8 mouse cellular contexts compared by ENCODE assay signal in genomic region chr19:57609361-57610057, GRCm38 (mm10). TPM values are rescaled to one million over a fixed set of nuclear protein-coding genes. Genes with fewer than 3 reads are reported as not detected.
DNase-seq lines count a peak whose midpoint lies in the region; ATAC-seq and TF ChIP-seq lines count a peak whose summit lies in the region.

No protein-coding gene starts in this region.

- H3K36me3 ChIP-seq in heart, postnatal 0 days (replicated peaks; ENCODE audit: control insufficient read depth, insufficient read depth, low read length), result no peaks in the 10 kb centered on the region
- no peaks in the 10 kb centered on the region for H3K36me3 ChIP-seq in megakaryocyte, embryonic 14.5 days (replicated peaks; ENCODE audit: low read length)

- H3K4me2 ChIP-seq in heart, postnatal 0 days (ENCODE audit: low read depth, low read length), result peak overlapping the region; percentile 99

- no peak for ATAC-seq in heart, postnatal 0 days (ENCODE audit: insufficient read depth, low read depth)
- ATAC-seq in cerebellum, adult (ENCODE audit: insufficient number of reproducible peaks, low FRiP score, low TSS enrichment), result no peak

- H3K4me1 ChIP-seq in embryonic fibroblast, embryonic 13.5 days (ENCODE audit: control insufficient read depth, insufficient read depth, low read length), result peaks cover 9% of the 10 kb centered on the region
- H3K4me1 ChIP-seq in heart, postnatal 0 days (ENCODE audit: control insufficient read depth, insufficient read depth), result no peaks in the 10 kb centered on the region; the same call in 1 of the 2 replicates
- H3K4me1 ChIP-seq in megakaryocyte, embryonic 14.5 days, result peaks cover 25% of the 10 kb centered on the region

- DNase-seq in urinary bladder, postnatal 14 days (ENCODE audit: low spot score), result peak; percentile 44
- no peak for DNase-seq in urinary bladder, postnatal 4 days (ENCODE audit: low spot score in 2 of 2)
- peak; percentile 31 for DNase-seq in heart, postnatal 0 days (ENCODE audit: low spot score)
- DNase-seq in kidney, postnatal 14 days, result peak; percentile 49
- DNase-seq in thymus, postnatal 14 days, result peak; percentile 37

- peak; percentile 34; the same call in 1 of the 2 replicates for TF ChIP-seq POLR2A in embryonic fibroblast, embryonic 13.5 days (IDR thresholded peaks at IDR 0.05; ENCODE audit: low read depth, low read length)

- H3K27ac ChIP-seq in embryonic fibroblast, embryonic 13.5 days (ENCODE audit: insufficient read depth, low read length), result peak overlapping the region; percentile 81
- peak overlapping the region; percentile 92 for H3K27ac ChIP-seq in heart, postnatal 0 days (ENCODE audit: low read depth)

- no peaks in the 10 kb centered on the region for H3K27me3 ChIP-seq in heart, postnatal 0 days (ENCODE audit: control insufficient read depth, insufficient read depth, low read length)
- H3K27me3 ChIP-seq in megakaryocyte, embryonic 14.5 days (replicated peaks), result peaks cover 56% of the 10 kb centered on the region

- no peak for TF ChIP-seq EP300 in heart, postnatal 0 days (IDR thresholded peaks at IDR 0.05; ENCODE audit: low read depth)

- TF ChIP-seq CTCF in embryonic fibroblast, embryonic 13.5 days (IDR thresholded peaks at IDR 0.05; ENCODE audit: borderline replicate concordance, insufficient read depth, low read length), result no peak
- no peak for TF ChIP-seq CTCF in heart, postnatal 0 days (IDR thresholded peaks at IDR 0.05; ENCODE audit: low read depth)

- H3K9me3 ChIP-seq in heart, postnatal 0 days (replicated peaks; ENCODE audit: control insufficient read depth, low read length), result no peaks in the 10 kb centered on the region
- H3K9me3 ChIP-seq in megakaryocyte, embryonic 14.5 days, result no peaks in the 10 kb centered on the region

- 15% methylated on average over 12 of the region's 12 CpGs for WGBS in heart, postnatal 0 days

- H3K4me3 ChIP-seq in embryonic fibroblast, embryonic 13.5 days (ENCODE audit: insufficient read depth, low read length), result peak overlapping the region; percentile 70
- H3K4me3 ChIP-seq in heart, postnatal 0 days (ENCODE audit: low read depth, low read length), result peak overlapping the region; percentile 94
- H3K4me3 ChIP-seq in megakaryocyte, embryonic 14.5 days (replicated peaks), result peak overlapping the region; percentile 97

- peak overlapping the region; percentile 87 for H3K9ac ChIP-seq in heart, postnatal 0 days (replicated peaks; ENCODE audit: low read depth, low read length)

RNA-seq across cellular contexts. Expression of gene Atrnl1, which starts 1.3 kb away (rescaled TPM):
- polyA plus RNA-seq in embryonic fibroblast, embryonic 13.5 days (2011; ENCODE audit: insufficient read length, low read depth, missing spikeins), result 23.5 and 29.4 TPM in 2 replicates
- 16.9 and 21.2 TPM in 2 replicates for total RNA-seq in heart, postnatal 0 days (2014; rRNA removed; ENCODE audit: low replicate concordance)
- polyA plus RNA-seq in heart, postnatal 0 days (2015; fragmentation: Nextera tagmentation; extraction: Ambion mirVana), result 1.4 and 1.7 TPM in 2 replicates
- polyA plus RNA-seq in megakaryocyte, embryonic 14.5 days (2012; ENCODE audit: insufficient read depth, low replicate concordance), result 0.25 TPM in 1 of 2 replicates, not detected in the other

Comparison
In these comparisons a context has a peak if more than half of its experiments do, and no peak if none do; other contexts are left out.
1. DNase-seq: peak in urinary bladder, postnatal 14 days (single experiment), heart, postnatal 0 days (single experiment), kidney, postnatal 14 days (single experiment) and thymus, postnatal 14 days (single experiment); none in urinary bladder, postnatal 4 days (0 of 2).
2. Peak in every context shown above with its lines, with median percentiles within 50 percentile points of each other: H3K4me3 ChIP-seq.